Mouse (Mus musculus): Measurements from ENCODE around the gene Supt20. TPM values are rescaled to one million over a fixed set of nuclear protein-coding genes. Genes with fewer than 3 reads are reported as not detected.

The Supt20 gene
- total and polyA plus RNA-seq, 3 experiments, result 34.1 to 69.5 (median 38.6) TPM

DNA sequence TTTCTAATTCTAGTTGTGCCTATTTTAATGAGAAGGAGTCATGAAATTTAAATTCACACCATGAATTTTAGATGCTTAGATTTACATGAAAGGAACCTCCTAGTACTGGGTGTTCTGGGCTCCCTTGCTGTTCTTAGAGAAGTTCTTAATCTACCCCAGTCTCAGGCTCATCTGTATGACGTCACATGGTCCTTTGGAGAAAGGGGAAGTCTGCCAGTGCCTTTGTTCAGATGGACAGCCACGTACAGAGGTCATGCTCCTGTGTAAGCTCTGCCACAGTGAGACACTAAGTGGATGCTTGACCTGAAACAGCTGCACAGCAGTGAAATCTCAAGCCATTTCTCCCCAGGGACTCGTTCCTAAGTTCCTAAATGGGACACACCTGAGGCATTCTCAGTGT, 26.3 kb downstream of the Supt20 start:
- dilution Hi-C loops (cut with MboI; ENCODE audit: extremely low pct_ligation_motif_present, extremely low pct_unique_long_range_greater_than_20kb, low sequenced_read_pairs), result no loop called here
- no peaks in the 10 kb centered on the region for H3K9me3 ChIP-seq (replicated peaks; ENCODE audit: low read length)
- in situ Hi-C loops (cut with MboI; ENCODE audit: low pct_ligation_motif_present, low pct_unique_long_range_greater_than_20kb, low sequenced_read_pairs), result no loop called here
- H3K9ac ChIP-seq (ENCODE audit: insufficient read depth, low read depth), result no peak overlapping the region
- TF ChIP-seq MAX (IDR thresholded peaks at IDR 0.05; ENCODE audit: low read length) (no peak), ELF1 (IDR thresholded peaks at IDR 0.05; ENCODE audit: low read depth, low read length) (0 out of 2 replicates have a peak, but pooled peaks have one; percentile 12)
- H3K4me1 ChIP-seq (ENCODE audit: control insufficient read depth in 1 of 2, insufficient read depth in 2 of 2), result peaks cover 6 to 53% of the 10 kb centered on the region in 2 experiments; a peak in 3 of 4 replicates
- no peak overlapping the region for H3K27ac ChIP-seq (ENCODE audit: insufficient read depth, low read depth)
- H3K4me2 ChIP-seq (ENCODE audit: insufficient read depth, low read depth, poor library complexity, severe bottlenecking), result no peak overlapping the region
- peaks cover 12% of the 10 kb centered on the region for H3K79me2 ChIP-seq (replicated peaks; ENCODE audit: control insufficient read depth, extremely low read depth, insufficient read depth, poor library complexity, severe bottlenecking)
- peaks cover 59 to 86% of the 10 kb centered on the region in 2 experiments for H3K36me3 ChIP-seq (replicated peaks in 1 of 2; ENCODE audit: control insufficient read depth in 1 of 2, insufficient read depth in 1 of 2, low read length in 1 of 2)
- no peak for DNase-seq (ENCODE audit: extremely low read depth)
- no peak overlapping the region for H3K4me3 ChIP-seq (replicated peaks in 1 of 3; ENCODE audit: low read depth in 2 of 3, low read length in 2 of 3, poor library complexity in 1 of 3)
- no peaks in the 10 kb centered on the region for H3K27me3 ChIP-seq (replicated peaks)

DNA sequence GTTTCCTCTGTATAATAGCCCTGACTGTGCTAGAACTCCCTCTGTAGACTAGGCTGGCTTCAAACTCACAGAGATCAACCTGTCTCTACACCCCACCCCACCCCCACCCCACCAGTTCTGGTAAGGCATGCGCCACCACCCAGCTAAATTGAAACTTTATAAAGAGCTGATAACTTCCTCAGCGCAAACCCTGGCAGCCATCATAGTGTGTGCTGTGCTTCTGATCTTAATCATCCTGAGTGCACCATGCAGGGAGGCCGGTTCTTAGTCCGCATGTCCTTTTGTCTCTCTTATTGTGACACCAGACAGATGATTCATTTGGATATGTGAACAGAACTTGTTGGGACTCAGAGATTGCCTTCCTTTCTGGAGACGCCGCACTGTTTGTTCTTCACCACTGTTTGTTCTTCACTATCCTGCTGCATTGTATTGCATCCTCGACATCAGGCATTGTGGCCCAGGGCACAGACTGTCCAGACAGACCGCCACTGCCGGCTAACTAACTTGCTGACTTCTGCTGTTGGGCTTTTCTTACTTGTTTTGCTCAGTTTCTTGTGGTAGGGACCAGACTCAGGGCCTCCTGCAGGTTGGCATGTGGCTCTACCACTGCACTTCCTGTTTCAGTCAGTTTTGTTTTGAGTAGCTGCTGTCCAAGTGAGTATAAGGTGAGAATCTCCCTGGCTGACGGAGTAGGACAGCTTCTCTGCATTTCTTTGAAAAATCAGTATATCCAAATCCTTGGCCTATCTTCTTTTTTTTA, 31.3 kb downstream of the Supt20 start:
- Histone ChIP-seq H3K27ac (ENCODE audit: insufficient read depth, low read depth) (peak overlapping the region; percentile 97), H3K36me3 (replicated peaks in 1 of 2; ENCODE audit: control insufficient read depth in 1 of 2, insufficient read depth in 1 of 2, low read length in 1 of 2) (peaks cover 45 to 65% of the 10 kb centered on the region in 2 experiments), H3K9ac (ENCODE audit: insufficient read depth, low read depth) (peak overlapping the region; percentile 22; the same call in 1 of the 2 replicates), H3K4me2 (ENCODE audit: insufficient read depth, low read depth, poor library complexity, severe bottlenecking) (peak overlapping the region; percentile 70), H3K79me2 (replicated peaks; ENCODE audit: control insufficient read depth, extremely low read depth, insufficient read depth, poor library complexity, severe bottlenecking) (peaks cover 22% of the 10 kb centered on the region), H3K4me3 (replicated peaks in 1 of 3; ENCODE audit: low read depth in 2 of 3, low read length in 2 of 3, poor library complexity in 1 of 3) (peak overlapping the region in 2 of 3 experiments; percentile 11 to 26), H3K27me3 (replicated peaks) (no peaks in the 10 kb centered on the region), H3K9me3 (replicated peaks; ENCODE audit: low read length) (no peaks in the 10 kb centered on the region), H3K4me1 (ENCODE audit: control insufficient read depth in 1 of 2, insufficient read depth in 2 of 2) (peaks cover 18 to 66% of the 10 kb centered on the region in 2 experiments; a peak in 3 of 4 replicates)
- TF ChIP-seq TCF12 (IDR thresholded peaks at IDR 0.05; ENCODE audit: low read depth, low read length), result peak; percentile 68
- TF ChIP-seq TBP (conservative IDR thresholded peaks at IDR 0.05; ENCODE audit: low read depth, low read length), result 0 out of 2 replicates have a peak, but pooled peaks have one; percentile 20
- TF ChIP-seq CHD1 (IDR thresholded peaks at IDR 0.05; ENCODE audit: low read depth, low read length), result no peak
- peak; percentile 89 for TF ChIP-seq ELF1 (IDR thresholded peaks at IDR 0.05; ENCODE audit: low read depth, low read length)
- peak; percentile 78 for TF ChIP-seq SIN3A (IDR thresholded peaks at IDR 0.05; ENCODE audit: low read length)
- no peak for TF ChIP-seq ZNF384 (IDR thresholded peaks at IDR 0.05; ENCODE audit: low read depth, low read length)
- peak; percentile 96 for TF ChIP-seq IRF4 (IDR thresholded peaks at IDR 0.05; ENCODE audit: low read depth, low read length)
- no peak for TF ChIP-seq POLR2AphosphoS2 (IDR thresholded peaks at IDR 0.05; ENCODE audit: low read depth, low read length)
- no peak for TF ChIP-seq MAFK (IDR thresholded peaks at IDR 0.05; ENCODE audit: insufficient replicate concordance, low read length)
- peak; percentile 74 for TF ChIP-seq BHLHE40 (IDR thresholded peaks at IDR 0.05; ENCODE audit: low read depth, low read length)
- TF ChIP-seq EP300 (IDR thresholded peaks at IDR 0.05; ENCODE audit: low read length), result peak; percentile 94
- TF ChIP-seq ZC3H11A (IDR thresholded peaks at IDR 0.05; ENCODE audit: low read depth, low read length), result no peak
- TF ChIP-seq ETS1 (conservative IDR thresholded peaks at IDR 0.05; ENCODE audit: low read depth, low read length), result peak; percentile 70
- TF ChIP-seq POLR2A (IDR thresholded peaks at IDR 0.05; ENCODE audit: low read depth, low read length), result peak; percentile 33; the same call in 1 of the 2 replicates
- no peak for TF ChIP-seq RAD21 (IDR thresholded peaks at IDR 0.05; ENCODE audit: low read depth, low read length)
- TF ChIP-seq GABPA (IDR thresholded peaks at IDR 0.05; ENCODE audit: insufficient replicate concordance, low read depth, low read length), result no peak
- peak; percentile 93 for TF ChIP-seq MXI1 (IDR thresholded peaks at IDR 0.05; ENCODE audit: low read depth, low read length)
- TF ChIP-seq JUN (IDR thresholded peaks at IDR 0.05; ENCODE audit: insufficient read depth, low read depth, low read length), result peak; percentile 57
- TF ChIP-seq ZKSCAN1 (IDR thresholded peaks at IDR 0.05; ENCODE audit: borderline replicate concordance, low read depth, low read length), result no peak
- no peak for TF ChIP-seq HCFC1 (IDR thresholded peaks at IDR 0.05; ENCODE audit: low read depth, low read length)
- peak; percentile 86 for TF ChIP-seq MAX (IDR thresholded peaks at IDR 0.05; ENCODE audit: low read length)
- TF ChIP-seq MYC (IDR thresholded peaks at IDR 0.05; ENCODE audit: low read depth, low read length), result peak; percentile 92
- TF ChIP-seq KAT2A (IDR thresholded peaks at IDR 0.05; ENCODE audit: insufficient replicate concordance, low read length), result no peak
- TF ChIP-seq CTCF (conservative IDR thresholded peaks at IDR 0.05 in 1 of 2, IDR thresholded peaks at IDR 0.05 in 1 of 2; ENCODE audit: low read depth in 2 of 2, low read length in 2 of 2), result peak in 1 of 2 experiments; percentile 20; a peak in 1 of 4 replicates
- TF ChIP-seq JUND (conservative IDR thresholded peaks at IDR 0.05; ENCODE audit: low read depth, low read length), result peak; percentile 73; the same call in 1 of the 2 replicates
- peak; percentile 55; the same call in 1 of the 2 replicates for TF ChIP-seq MEF2A (IDR thresholded peaks at IDR 0.05; ENCODE audit: borderline replicate concordance, low read depth, low read length)
- no peak for TF ChIP-seq PAX5 (IDR thresholded peaks at IDR 0.05; ENCODE audit: low read length)
- no peak for TF ChIP-seq RCOR1 (conservative IDR thresholded peaks at IDR 0.05; ENCODE audit: low read depth, low read length)
- no peak for TF ChIP-seq E2F4 (IDR thresholded peaks at IDR 0.05; ENCODE audit: insufficient replicate concordance, low read depth, low read length)
- TF ChIP-seq NELFE (IDR thresholded peaks at IDR 0.05; ENCODE audit: low read depth, low read length), result no peak
- dilution Hi-C loops (cut with MboI; ENCODE audit: extremely low pct_ligation_motif_present, extremely low pct_unique_long_range_greater_than_20kb, low sequenced_read_pairs) (no loop called here), in situ Hi-C loops (cut with MboI; ENCODE audit: low pct_ligation_motif_present, low pct_unique_long_range_greater_than_20kb, low sequenced_read_pairs) (no loop called here)
- peak; percentile 87 for DNase-seq (ENCODE audit: extremely low read depth)
